Mouse (Mus musculus): Measurements from ENCODE around the gene 4933400A11Rik. TPM values are rescaled to one million over a fixed set of nuclear protein-coding genes. Genes with fewer than 3 reads are reported as not detected.

The 4933400A11Rik gene
- total RNA-seq (2014; rRNA removed), result not detected in 2 replicates
- not detected in 2 replicates for polyA plus RNA-seq (2012; rRNA removed)

- no peak within 1 kb of the TSS for H3K27ac ChIP-seq (replicated peaks; ENCODE audit: insufficient read depth, low read depth, low read length)
- TF ChIP-seq POLR2A (IDR thresholded peaks at IDR 0.05; ENCODE audit: extremely low read depth, insufficient read depth, low read length), result no peak
- TF ChIP-seq CTCF (IDR thresholded peaks at IDR 0.05; ENCODE audit: low read depth, low read length), result no peak
- H3K27me3 ChIP-seq (ENCODE audit: control insufficient read depth, insufficient read depth, low read length), result no peaks in the 10 kb centered on the region
- H3K36me3 ChIP-seq (ENCODE audit: control insufficient read depth, insufficient read depth, low read length), result no peaks in the 10 kb centered on the region
- H3K9ac ChIP-seq (ENCODE audit: low read depth, low read length), result no peak within 1 kb of the TSS
- no peaks in the 10 kb centered on the region for H3K4me1 ChIP-seq (ENCODE audit: control insufficient read depth, insufficient read depth, low read length)
- no peak within 1 kb of the TSS for H3K4me3 ChIP-seq (ENCODE audit: insufficient read depth, low read depth, low read length)
- H3K79me2 ChIP-seq (ENCODE audit: control insufficient read depth, insufficient read depth, low read length), result no peaks in the 10 kb centered on the region
- 100% methylated on average over 3 of the region's 3 CpGs for WGBS
- DNase-seq (ENCODE audit: extremely low read depth, low read depth, low spot score), result no peak
Measured at GRCm38 (mm10) chrX:169779535-169779934, at the start of gene 4933400A11Rik. 4933400A11Rik (minus strand) TSS chrX:169779635.

GRCm38 (mm10) chrX:169828136-169828535 is 48.7 kb upstream of the 4933400A11Rik start:
- no peak for DNase-seq (ENCODE audit: extremely low read depth, low read depth, low spot score)
- H3K4me1 ChIP-seq (ENCODE audit: control insufficient read depth, insufficient read depth, low read length), result no peaks in the 10 kb centered on the region
- no peak overlapping the region for H3K9ac ChIP-seq (ENCODE audit: low read depth, low read length)
- H3K27me3 ChIP-seq (ENCODE audit: control insufficient read depth, insufficient read depth, low read length), result no peaks in the 10 kb centered on the region
- no peaks in the 10 kb centered on the region for H3K36me3 ChIP-seq (ENCODE audit: control insufficient read depth, insufficient read depth, low read length)
- WGBS, result 65% methylated on average over 5 of the region's 5 CpGs
- H3K4me3 ChIP-seq (ENCODE audit: insufficient read depth, low read depth, low read length), result no peak overlapping the region
- H3K27ac ChIP-seq (replicated peaks; ENCODE audit: insufficient read depth, low read depth, low read length), result no peak overlapping the region
- TF ChIP-seq CTCF (IDR thresholded peaks at IDR 0.05; ENCODE audit: low read depth, low read length) (no peak), POLR2A (IDR thresholded peaks at IDR 0.05; ENCODE audit: extremely low read depth, insufficient read depth, low read length) (no peak)
- H3K79me2 ChIP-seq (ENCODE audit: control insufficient read depth, insufficient read depth, low read length), result no peaks in the 10 kb centered on the region

- TF ChIP-seq POLR2A (IDR thresholded peaks at IDR 0.05; ENCODE audit: extremely low read depth, insufficient read depth, low read length) (no peak), CTCF (IDR thresholded peaks at IDR 0.05; ENCODE audit: low read depth, low read length) (no peak)
- Histone ChIP-seq H3K27me3 (ENCODE audit: control insufficient read depth, insufficient read depth, low read length) (no peaks in the 10 kb centered on the region), H3K4me3 (ENCODE audit: insufficient read depth, low read depth, low read length) (no peak overlapping the region), H3K9ac (ENCODE audit: low read depth, low read length) (no peak overlapping the region), H3K4me1 (ENCODE audit: control insufficient read depth, insufficient read depth, low read length) (no peaks in the 10 kb centered on the region), H3K79me2 (ENCODE audit: control insufficient read depth, insufficient read depth, low read length) (no peaks in the 10 kb centered on the region), H3K27ac (replicated peaks; ENCODE audit: insufficient read depth, low read depth, low read length) (no peak overlapping the region), H3K36me3 (ENCODE audit: control insufficient read depth, insufficient read depth, low read length) (no peaks in the 10 kb centered on the region)
- 66% methylated on average over 7 of the region's 7 CpGs for WGBS
- DNase-seq (ENCODE audit: extremely low read depth, low read depth, low spot score), result no peak
Measured at GRCm38 (mm10) chrX:169827720-169828119, 48.3 kb upstream of the 4933400A11Rik start.

- TF ChIP-seq POLR2A (IDR thresholded peaks at IDR 0.05; ENCODE audit: extremely low read depth, insufficient read depth, low read length), result no peak
- Histone ChIP-seq H3K4me3 (ENCODE audit: insufficient read depth, low read depth, low read length) (no peak overlapping the region), H3K4me1 (ENCODE audit: control insufficient read depth, insufficient read depth, low read length) (no peaks in the 10 kb centered on the region), H3K27me3 (ENCODE audit: control insufficient read depth, insufficient read depth, low read length) (no peaks in the 10 kb centered on the region), H3K27ac (replicated peaks; ENCODE audit: insufficient read depth, low read depth, low read length) (no peak overlapping the region), H3K36me3 (ENCODE audit: control insufficient read depth, insufficient read depth, low read length) (no peaks in the 10 kb centered on the region), H3K9ac (ENCODE audit: low read depth, low read length) (no peak overlapping the region), H3K79me2 (ENCODE audit: control insufficient read depth, insufficient read depth, low read length) (no peaks in the 10 kb centered on the region)
- WGBS, result 85% methylated on average over 10 of the region's 10 CpGs
- no peak for DNase-seq (ENCODE audit: extremely low read depth, low read depth, low spot score)
Measured at GRCm38 (mm10) chrX:169826947-169827346, 47.5 kb upstream of the 4933400A11Rik start.

GRCm38 (mm10) chrX:169813673-169814072 is 34.2 kb upstream of the 4933400A11Rik start:
- TF ChIP-seq CTCF (IDR thresholded peaks at IDR 0.05; ENCODE audit: low read depth, low read length) (no peak), POLR2A (IDR thresholded peaks at IDR 0.05; ENCODE audit: extremely low read depth, insufficient read depth, low read length) (no peak)
- WGBS, result 81% methylated on average over 1 of the region's 1 CpGs
- Histone ChIP-seq H3K36me3 (ENCODE audit: control insufficient read depth, insufficient read depth, low read length) (no peaks in the 10 kb centered on the region), H3K4me1 (ENCODE audit: control insufficient read depth, insufficient read depth, low read length) (no peaks in the 10 kb centered on the region), H3K9ac (ENCODE audit: low read depth, low read length) (no peak overlapping the region), H3K4me3 (ENCODE audit: insufficient read depth, low read depth, low read length) (no peak overlapping the region), H3K79me2 (ENCODE audit: control insufficient read depth, insufficient read depth, low read length) (no peaks in the 10 kb centered on the region), H3K27me3 (ENCODE audit: control insufficient read depth, insufficient read depth, low read length) (no peaks in the 10 kb centered on the region), H3K27ac (replicated peaks; ENCODE audit: insufficient read depth, low read depth, low read length) (no peak overlapping the region)
- no peak for DNase-seq (ENCODE audit: extremely low read depth, low read depth, low spot score)

GRCm38 (mm10) chrX:169811783-169812182 is 32.3 kb upstream of the 4933400A11Rik start:
- no peaks in the 10 kb centered on the region for H3K36me3 ChIP-seq (ENCODE audit: control insufficient read depth, insufficient read depth, low read length)
- no peaks in the 10 kb centered on the region for H3K79me2 ChIP-seq (ENCODE audit: control insufficient read depth, insufficient read depth, low read length)
- no peak overlapping the region for H3K4me3 ChIP-seq (ENCODE audit: insufficient read depth, low read depth, low read length)
- H3K9ac ChIP-seq (ENCODE audit: low read depth, low read length), result no peak overlapping the region
- TF ChIP-seq POLR2A (IDR thresholded peaks at IDR 0.05; ENCODE audit: extremely low read depth, insufficient read depth, low read length) (no peak), CTCF (IDR thresholded peaks at IDR 0.05; ENCODE audit: low read depth, low read length) (no peak)
- H3K27ac ChIP-seq (replicated peaks; ENCODE audit: insufficient read depth, low read depth, low read length), result no peak overlapping the region
- WGBS, result 29% methylated on average over 2 of the region's 2 CpGs
- no peak for DNase-seq (ENCODE audit: extremely low read depth, low read depth, low spot score)
- H3K4me1 ChIP-seq (ENCODE audit: control insufficient read depth, insufficient read depth, low read length), result peaks cover 2% of the 10 kb centered on the region; the same call in 1 of the 2 replicates
- no peaks in the 10 kb centered on the region for H3K27me3 ChIP-seq (ENCODE audit: control insufficient read depth, insufficient read depth, low read length)

Data from liver, adult 2 months (tissue).